Mouse (Mus musculus) cortical plate, adult 2 months (tissue): ENCODE data around the gene Cnn3. TPM values are rescaled to one million over a fixed set of nuclear protein-coding genes. Genes with fewer than 3 reads are reported as not detected.

ENCODE experiments used
- H3K27ac ChIP-seq: fragments of 200-500 bp; 2 replicates; pipeline ENCODE4 v1.5.1; 2012; ENCODE audit warnings: low read length, control low read depth, inconsistent platforms; ENCODE audit not compliant: insufficient read depth
- H3K4me1 ChIP-seq: fragments of 200-500 bp; 2 replicates; pipeline ENCODE4 v1.6.1; 2011; ENCODE audit warnings: low read length; ENCODE audit not compliant: control insufficient read depth, insufficient read depth
- H3K4me3 ChIP-seq: fragments of 200-500 bp; 2 replicates; pipeline ENCODE4 v1.5.1; 2011; ENCODE audit warnings: mild to moderate bottlenecking, low read length, control low read depth; ENCODE audit not compliant: insufficient read depth
- CTCF ChIP-seq: fragments of 200-500 bp; IDR thresholded peaks from 2 replicates; pipeline ENCODE4 v1.5.1; 2011; ENCODE audit warnings: mild to moderate bottlenecking, control low read depth, low read length; ENCODE audit not compliant: insufficient read depth; ENCODE audit errors: extremely low read depth
- POLR2A ChIP-seq: fragments of 200-500 bp; IDR thresholded peaks from 2 replicates; pipeline ENCODE4 v1.6.1; 2011; ENCODE audit warnings: mild to moderate bottlenecking, low read length, control low read depth; ENCODE audit not compliant: insufficient read depth; ENCODE audit errors: extremely low read depth
- polyA plus RNA-seq: library from polyadenylated mRNA; depleted of rRNA; stranded (reverse); fragments of >200 nt; gene quantifications from 2 replicates; pipeline ENCODE4 v1.2.3, GENCODE M21; 2012

Cnn3 gene
- polyA plus RNA-seq, 1 experiment = 130 TPM

DNA sequence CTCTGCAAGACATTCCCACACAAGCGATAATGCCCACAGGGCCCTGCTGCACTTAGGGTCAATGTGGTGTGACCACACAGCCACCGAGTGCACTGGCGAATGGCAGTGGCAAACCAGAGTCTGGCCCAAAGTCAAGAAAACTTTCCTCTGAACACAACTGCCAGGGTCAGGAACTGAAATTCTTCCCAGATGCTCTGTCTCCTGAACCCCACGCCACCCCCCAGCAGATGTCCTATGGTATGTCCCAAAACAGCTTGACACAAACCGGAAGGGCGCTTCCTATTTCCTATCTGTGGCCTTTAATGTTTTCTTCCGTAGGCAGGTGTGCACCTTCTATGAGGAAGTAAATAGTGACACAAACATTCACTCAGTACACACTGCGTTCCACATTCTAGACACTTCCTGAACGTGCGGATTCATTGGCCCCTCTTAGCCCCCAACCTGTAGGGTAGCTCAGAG lies 40.8 kb downstream of the Cnn3 start:
- Histone ChIP-seq H3K27ac (no peak overlapping the region), H3K4me3 (no peak overlapping the region), H3K4me1 (no peaks in the 10 kb centered on the region)
- TF ChIP-seq POLR2A (no peak), CTCF (no peak)

DNA sequence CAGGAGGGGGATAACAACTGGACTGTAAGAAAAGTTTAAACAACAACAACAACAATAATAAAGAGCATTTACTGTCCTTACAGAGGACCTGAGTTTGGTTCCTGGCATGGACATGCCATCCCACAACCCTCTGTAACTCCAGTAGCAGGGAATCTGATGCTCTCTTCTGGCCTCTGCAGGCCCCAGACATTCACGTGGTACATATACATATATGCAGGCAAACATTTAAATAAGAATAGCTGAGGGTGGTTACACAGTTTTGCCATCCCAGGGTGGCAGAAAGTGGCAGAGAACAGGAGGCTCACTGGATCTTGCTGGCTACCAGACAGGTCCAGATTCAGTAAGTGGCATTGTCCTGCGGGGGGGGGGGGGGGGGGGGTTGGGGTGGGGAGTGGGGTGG lies 41.8 kb downstream of the Cnn3 start:
- TF ChIP-seq POLR2A (no peak), CTCF (no peak)

DNA sequence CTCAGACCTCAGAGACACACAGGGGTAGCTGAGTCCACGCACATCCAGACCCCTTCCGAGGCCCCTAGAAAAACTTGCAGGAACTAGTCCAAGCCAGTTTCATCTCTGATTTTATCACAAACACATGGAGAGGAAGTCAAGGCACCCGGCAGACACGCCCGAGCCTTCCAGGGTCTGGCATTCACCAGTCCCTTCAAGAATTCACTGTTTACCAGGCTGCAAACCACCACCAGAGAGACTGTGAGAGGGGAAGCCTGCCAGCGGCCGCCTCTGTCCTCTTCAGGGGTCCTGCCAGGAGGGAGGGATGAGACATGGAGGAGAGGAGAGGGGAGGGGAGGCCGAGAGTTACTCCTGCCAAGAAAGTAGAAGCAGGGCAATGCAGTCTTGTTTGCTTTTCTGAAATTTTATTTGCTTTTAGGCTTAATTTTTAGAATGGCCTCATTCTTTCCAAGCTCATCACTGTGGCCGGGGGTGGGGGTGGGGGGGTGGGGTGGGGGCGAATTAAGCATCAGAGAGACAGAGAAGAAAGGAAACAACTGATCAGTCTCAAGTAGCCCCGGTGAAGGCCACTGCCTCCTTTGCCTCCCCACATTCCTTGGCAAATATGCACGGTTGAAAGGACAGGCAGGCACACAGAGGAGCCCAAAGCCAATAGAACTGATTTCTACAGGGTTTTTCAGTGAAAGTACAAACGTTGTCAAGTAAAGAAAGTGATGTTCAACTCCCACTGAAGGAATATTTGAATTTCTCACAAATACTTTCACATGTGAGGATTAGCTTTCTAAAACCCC lies 43.1 kb downstream of the Cnn3 start:
- Histone ChIP-seq H3K4me1 (no peaks in the 10 kb centered on the region), H3K27ac (no peak overlapping the region), H3K4me3 (no peak overlapping the region)
- TF ChIP-seq CTCF (no peak), POLR2A (no peak)

More for the DNA sequence above, 41.8 kb downstream of the Cnn3 start:
- no peak overlapping the region for H3K4me3 ChIP-seq
- no peak overlapping the region for H3K27ac ChIP-seq
- no peaks in the 10 kb centered on the region for H3K4me1 ChIP-seq

DNA sequence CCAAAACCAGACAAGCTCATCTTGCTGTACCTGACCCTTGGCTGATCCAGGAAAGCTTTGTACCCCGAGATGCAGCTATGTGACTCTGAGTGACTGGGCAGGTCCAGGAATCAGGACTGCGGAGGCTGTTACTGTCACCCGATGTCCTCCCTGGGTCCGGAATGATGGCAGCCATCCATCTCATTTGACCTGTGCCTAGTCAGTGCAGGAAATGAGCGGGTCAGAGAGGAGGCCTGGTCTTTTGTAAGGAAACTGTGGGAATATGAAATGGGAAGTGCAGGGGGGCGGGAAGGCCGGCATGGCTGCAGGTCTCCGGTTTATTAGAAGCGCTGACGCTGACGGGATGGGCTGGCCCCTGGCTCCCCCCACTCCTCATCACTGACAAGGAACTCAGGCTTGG lies 45.4 kb downstream of the Cnn3 start:
- Histone ChIP-seq H3K4me1 (no peaks in the 10 kb centered on the region), H3K4me3 (no peak overlapping the region), H3K27ac (no peak overlapping the region)
- TF ChIP-seq POLR2A (no peak), CTCF (no peak)

DNA sequence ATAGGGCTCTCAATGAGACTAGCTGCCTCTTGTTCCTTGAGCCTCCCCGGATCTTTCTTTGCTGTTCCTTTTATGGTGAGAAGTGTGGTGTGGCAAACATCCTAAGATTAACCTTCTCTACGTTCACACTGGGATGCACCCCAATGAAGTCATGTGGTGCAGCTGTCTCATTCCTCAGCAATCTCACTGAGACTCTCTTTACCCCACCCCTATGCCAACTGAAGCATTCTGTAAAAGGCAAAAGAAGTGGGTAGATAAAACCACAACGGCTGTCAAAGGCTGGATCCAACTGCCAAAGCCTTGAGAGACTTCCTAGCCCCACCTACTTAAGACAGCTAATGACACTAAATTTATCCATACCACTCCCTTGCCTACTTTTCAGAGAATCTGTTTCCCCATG lies 48.4 kb downstream of the Cnn3 start:
- no peaks in the 10 kb centered on the region for H3K4me1 ChIP-seq
- no peak for TF ChIP-seq POLR2A
- TF ChIP-seq CTCF = no peak
- no peak overlapping the region for H3K27ac ChIP-seq
- no peak overlapping the region for H3K4me3 ChIP-seq

DNA sequence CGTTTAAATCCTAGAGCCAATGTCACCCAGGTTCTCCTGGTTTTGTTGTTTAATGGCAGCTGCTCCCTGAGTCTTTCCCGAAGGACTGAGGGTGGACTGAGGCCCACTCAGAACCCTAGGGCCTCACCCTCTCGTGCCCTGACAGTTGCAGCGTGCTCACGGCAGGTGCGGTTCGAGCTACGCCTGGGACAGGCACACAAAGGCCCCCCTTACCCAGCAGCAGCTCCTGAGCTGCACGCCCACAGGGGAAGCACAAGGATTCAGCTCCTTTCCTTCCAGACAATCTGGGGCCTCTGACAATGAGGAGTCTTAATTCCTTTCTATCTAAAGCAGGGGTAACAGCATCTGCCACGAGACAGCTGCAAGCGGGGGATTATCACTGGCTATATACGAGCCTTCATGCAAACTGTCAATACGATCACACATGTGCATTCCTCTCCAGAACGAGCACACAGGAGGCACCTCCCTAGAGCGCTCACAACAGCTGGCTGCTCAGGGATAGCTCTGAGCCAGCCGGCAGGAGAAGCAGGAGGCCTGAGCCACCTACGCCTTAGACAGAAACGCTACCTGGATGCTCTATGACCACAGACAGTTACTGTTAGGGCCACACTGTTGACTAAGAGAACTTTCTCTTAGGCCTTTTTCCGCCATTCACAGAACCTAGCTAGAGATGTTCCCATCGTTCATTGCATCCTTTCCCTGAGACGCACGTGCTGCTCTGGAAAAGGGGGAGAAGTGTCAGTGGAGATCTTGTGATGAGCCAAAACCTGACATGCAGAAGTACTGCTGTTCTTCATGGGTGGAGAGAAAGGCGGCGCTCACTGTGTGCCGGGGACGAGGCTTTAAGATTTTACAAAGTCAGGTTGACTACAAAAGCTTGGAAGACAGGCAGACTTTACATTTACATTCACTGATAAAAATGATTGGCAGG lies 54.0 kb downstream of the Cnn3 start:
- Histone ChIP-seq H3K4me1 (peaks cover 5% of the 10 kb centered on the region), H3K4me3 (no peak overlapping the region), H3K27ac (no peak overlapping the region)
- TF ChIP-seq POLR2A = no peak

DNA sequence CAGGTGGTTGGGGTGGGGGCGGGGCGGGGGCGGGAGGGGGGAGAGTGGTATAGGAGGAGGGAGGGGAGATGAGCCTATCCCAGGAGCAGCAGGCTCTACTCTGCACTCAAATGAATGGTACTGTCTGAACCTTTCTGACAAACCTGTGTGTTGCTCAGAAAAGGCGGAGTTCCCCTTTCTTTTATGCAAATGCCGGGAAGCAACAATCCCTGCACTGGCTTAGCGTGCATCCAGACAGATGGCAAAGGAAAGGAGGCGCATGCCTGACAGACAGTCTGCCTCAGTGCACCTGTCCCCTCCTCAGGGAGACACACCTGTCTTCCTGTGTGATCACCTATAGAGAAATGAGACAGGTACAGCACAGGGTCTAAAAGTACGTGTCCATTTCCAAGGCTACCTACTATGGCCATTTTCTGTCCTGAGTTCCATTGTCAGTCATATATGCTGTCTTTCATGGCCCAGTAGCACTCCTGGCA lies 54.7 kb downstream of the Cnn3 start:
- TF ChIP-seq POLR2A (no peak), CTCF (no peak)
- Histone ChIP-seq H3K27ac (no peak overlapping the region), H3K4me3 (no peak overlapping the region), H3K4me1 (peaks cover 5% of the 10 kb centered on the region)

DNA sequence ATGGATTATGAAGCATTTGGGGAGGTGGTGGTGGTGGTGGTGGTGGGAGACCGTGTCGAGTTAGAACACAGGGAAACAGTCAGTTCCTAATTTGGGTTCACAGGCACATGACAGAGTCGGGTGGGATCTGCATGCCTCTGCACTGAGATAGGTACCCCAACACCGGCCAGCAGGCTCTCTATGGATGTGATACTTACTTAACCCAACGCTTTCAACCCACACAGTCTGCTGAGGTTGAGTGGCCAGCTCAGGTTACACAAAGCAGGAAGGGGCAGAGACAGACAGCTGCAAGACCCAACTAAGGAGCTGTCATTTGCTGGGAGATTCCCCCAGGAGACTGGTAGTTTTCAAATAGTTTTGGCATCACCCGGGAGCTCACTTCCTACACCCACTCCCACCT lies 55.3 kb downstream of the Cnn3 start:
- Histone ChIP-seq H3K4me3 (no peak overlapping the region), H3K27ac (no peak overlapping the region), H3K4me1 (peaks cover 5% of the 10 kb centered on the region)
- TF ChIP-seq POLR2A = no peak
- no peak for TF ChIP-seq CTCF

DNA sequence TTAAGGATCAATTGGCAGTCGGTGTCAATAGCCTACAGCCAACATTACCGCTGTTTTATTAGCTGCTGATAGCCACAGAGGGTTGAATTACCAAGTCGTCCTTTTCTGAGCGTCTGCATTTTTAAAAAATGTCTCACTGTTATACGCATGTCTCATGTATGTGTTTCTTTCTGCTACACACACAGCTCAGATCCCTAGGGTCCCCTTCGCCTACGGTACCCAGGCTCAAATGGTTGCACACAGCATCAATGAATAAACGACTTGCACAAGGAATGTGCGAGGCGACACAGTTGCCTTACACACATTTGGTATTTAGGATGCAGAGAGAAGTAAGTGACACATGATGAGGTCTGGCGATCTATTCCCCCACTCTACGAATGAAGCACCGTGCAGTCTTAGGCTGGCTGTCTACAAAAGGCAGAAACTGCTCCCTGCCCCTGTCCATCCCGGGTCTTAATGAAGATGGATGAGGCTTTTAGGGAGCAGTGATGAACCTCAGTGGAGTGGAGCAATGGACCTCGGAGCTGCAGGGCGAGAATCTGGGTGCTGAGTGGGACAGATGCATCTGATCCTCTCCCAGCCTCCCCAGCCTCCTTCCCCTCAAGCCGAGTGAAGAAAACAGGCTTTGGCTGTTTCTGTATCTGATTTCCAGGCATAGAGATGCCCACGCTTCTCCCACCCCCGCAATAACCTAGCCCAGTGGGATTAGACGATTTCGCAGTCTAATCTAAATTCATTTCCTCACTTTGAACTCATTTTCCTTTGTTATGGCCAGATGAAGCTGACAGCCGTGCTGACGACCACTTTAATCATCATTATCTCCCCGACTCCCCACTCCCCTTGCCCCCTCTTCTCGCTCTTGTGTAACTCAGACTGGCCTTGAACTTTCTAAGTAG lies 57.2 kb downstream of the Cnn3 start:
- H3K27ac ChIP-seq = no peak overlapping the region
- H3K4me3 ChIP-seq = no peak overlapping the region
- peaks cover 5% of the 10 kb centered on the region for H3K4me1 ChIP-seq
- TF ChIP-seq POLR2A (no peak), CTCF (no peak)
